Mouse (Mus musculus): ENCODE data around the gene Fbxo39. TPM values are rescaled to one million over a fixed set of nuclear protein-coding genes. Genes with fewer than 3 reads are reported as not detected.

The Fbxo39 gene
- not detected in 2 replicates for polyA plus RNA-seq (2012; rRNA removed)

GRCm38 (mm10) chr11:72314151-72314895, at the start of gene Fbxo39:
Gene Fbxo39, plus strand, starts transcription at chr11:72314444.
- no peaks in the 10 kb centered on the region for H3K4me1 ChIP-seq (ENCODE audit: control insufficient read depth, insufficient read depth, low read length)
- TF ChIP-seq POLR2A (IDR thresholded peaks at IDR 0.05; ENCODE audit: extremely low read depth, insufficient read depth, low read length) (no peak), CTCF (IDR thresholded peaks at IDR 0.05; ENCODE audit: extremely low read depth, insufficient read depth, low read length) (no peak)
- H3K4me3 ChIP-seq (ENCODE audit: insufficient read depth, low read length): 0 out of 2 replicates have a peak within 1 kb of the TSS, but pooled peaks have one; percentile 6
- H3K27ac ChIP-seq (ENCODE audit: insufficient read depth, low read length): no peak within 1 kb of the TSS

- H3K4me3 ChIP-seq (ENCODE audit: insufficient read depth, low read length): peak overlapping the region; percentile 34; the same call in 1 of the 2 replicates
- H3K4me1 ChIP-seq (ENCODE audit: control insufficient read depth, insufficient read depth, low read length): no peaks in the 10 kb centered on the region
- TF ChIP-seq POLR2A (IDR thresholded peaks at IDR 0.05; ENCODE audit: extremely low read depth, insufficient read depth, low read length): 0 out of 2 replicates have a peak, but pooled peaks have one; percentile 21
- no peak for TF ChIP-seq CTCF (IDR thresholded peaks at IDR 0.05; ENCODE audit: extremely low read depth, insufficient read depth, low read length)
- no peak overlapping the region for H3K27ac ChIP-seq (ENCODE audit: insufficient read depth, low read length)
These were observed 48.8 kb upstream of the Fbxo39 start for GRCm38 (mm10) chr11:72265483-72265882.

GRCm38 (mm10) chr11:72266207-72266959, 47.9 kb upstream of the Fbxo39 start:
- TF ChIP-seq CTCF (IDR thresholded peaks at IDR 0.05; ENCODE audit: extremely low read depth, insufficient read depth, low read length) (peak; percentile 14; the same call in 1 of the 2 replicates), POLR2A (IDR thresholded peaks at IDR 0.05; ENCODE audit: extremely low read depth, insufficient read depth, low read length) (peak; percentile 64; the same call in 1 of the 2 replicates)
- H3K4me3 ChIP-seq (ENCODE audit: insufficient read depth, low read length): peak overlapping the region; percentile 34
- no peaks in the 10 kb centered on the region for H3K4me1 ChIP-seq (ENCODE audit: control insufficient read depth, insufficient read depth, low read length)
- H3K27ac ChIP-seq (ENCODE audit: insufficient read depth, low read length): no peak overlapping the region

GRCm38 (mm10) chr11:72266960-72267560, 47.2 kb upstream of the Fbxo39 start, which contains the start of gene Slc13a5:
Gene Slc13a5, minus strand, starts transcription at chr11:72267222.
- no peak for TF ChIP-seq CTCF (IDR thresholded peaks at IDR 0.05; ENCODE audit: extremely low read depth, insufficient read depth, low read length)
- TF ChIP-seq POLR2A (IDR thresholded peaks at IDR 0.05; ENCODE audit: extremely low read depth, insufficient read depth, low read length): no peak
- peak within 1 kb of the TSS; percentile 34 for H3K4me3 ChIP-seq (ENCODE audit: insufficient read depth, low read length)
- H3K27ac ChIP-seq (ENCODE audit: insufficient read depth, low read length): no peak within 1 kb of the TSS
- H3K4me1 ChIP-seq (ENCODE audit: control insufficient read depth, insufficient read depth, low read length): no peaks in the 10 kb centered on the region

GRCm38 (mm10) chr11:72271761-72272160, 42.5 kb upstream of the Fbxo39 start:
- H3K27ac ChIP-seq (ENCODE audit: insufficient read depth, low read length): no peak overlapping the region
- no peak overlapping the region for H3K4me3 ChIP-seq (ENCODE audit: insufficient read depth, low read length)
- TF ChIP-seq POLR2A (IDR thresholded peaks at IDR 0.05; ENCODE audit: extremely low read depth, insufficient read depth, low read length) (no peak), CTCF (IDR thresholded peaks at IDR 0.05; ENCODE audit: extremely low read depth, insufficient read depth, low read length) (no peak)
- no peaks in the 10 kb centered on the region for H3K4me1 ChIP-seq (ENCODE audit: control insufficient read depth, insufficient read depth, low read length)

GRCm38 (mm10) chr11:72273341-72273740, 40.9 kb upstream of the Fbxo39 start:
- no peak overlapping the region for H3K4me3 ChIP-seq (ENCODE audit: insufficient read depth, low read length)
- TF ChIP-seq CTCF (IDR thresholded peaks at IDR 0.05; ENCODE audit: extremely low read depth, insufficient read depth, low read length): no peak
- TF ChIP-seq POLR2A (IDR thresholded peaks at IDR 0.05; ENCODE audit: extremely low read depth, insufficient read depth, low read length): no peak
- H3K4me1 ChIP-seq (ENCODE audit: control insufficient read depth, insufficient read depth, low read length): no peaks in the 10 kb centered on the region
- H3K27ac ChIP-seq (ENCODE audit: insufficient read depth, low read length): no peak overlapping the region

GRCm38 (mm10) chr11:72281143-72281851, 32.9 kb upstream of the Fbxo39 start:
- no peak overlapping the region for H3K4me3 ChIP-seq (ENCODE audit: insufficient read depth, low read length)
- TF ChIP-seq POLR2A (IDR thresholded peaks at IDR 0.05; ENCODE audit: extremely low read depth, insufficient read depth, low read length) (no peak), CTCF (IDR thresholded peaks at IDR 0.05; ENCODE audit: extremely low read depth, insufficient read depth, low read length) (no peak)
- H3K27ac ChIP-seq (ENCODE audit: insufficient read depth, low read length): no peak overlapping the region
- peaks cover 3% of the 10 kb centered on the region; the same call in 1 of the 2 replicates for H3K4me1 ChIP-seq (ENCODE audit: control insufficient read depth, insufficient read depth, low read length)

- Histone ChIP-seq H3K4me3 (ENCODE audit: insufficient read depth, low read length) (no peak overlapping the region), H3K4me1 (ENCODE audit: control insufficient read depth, insufficient read depth, low read length) (peaks cover 3% of the 10 kb centered on the region; the same call in 1 of the 2 replicates), H3K27ac (ENCODE audit: insufficient read depth, low read length) (no peak overlapping the region)
- TF ChIP-seq CTCF (IDR thresholded peaks at IDR 0.05; ENCODE audit: extremely low read depth, insufficient read depth, low read length) (no peak), POLR2A (IDR thresholded peaks at IDR 0.05; ENCODE audit: extremely low read depth, insufficient read depth, low read length) (no peak)
These were observed 32.3 kb upstream of the Fbxo39 start for GRCm38 (mm10) chr11:72281852-72282400.

Measured in cortical plate, adult 2 months (tissue).